Mouse (Mus musculus): ENCODE results near the gene Myo1a.
"Not testable (repeated sequence)": the region's sequence is repeated elsewhere in the genome, so short reads cannot be mapped to it uniquely, and the experiment has no call there.

Myo1a gene

DNA sequence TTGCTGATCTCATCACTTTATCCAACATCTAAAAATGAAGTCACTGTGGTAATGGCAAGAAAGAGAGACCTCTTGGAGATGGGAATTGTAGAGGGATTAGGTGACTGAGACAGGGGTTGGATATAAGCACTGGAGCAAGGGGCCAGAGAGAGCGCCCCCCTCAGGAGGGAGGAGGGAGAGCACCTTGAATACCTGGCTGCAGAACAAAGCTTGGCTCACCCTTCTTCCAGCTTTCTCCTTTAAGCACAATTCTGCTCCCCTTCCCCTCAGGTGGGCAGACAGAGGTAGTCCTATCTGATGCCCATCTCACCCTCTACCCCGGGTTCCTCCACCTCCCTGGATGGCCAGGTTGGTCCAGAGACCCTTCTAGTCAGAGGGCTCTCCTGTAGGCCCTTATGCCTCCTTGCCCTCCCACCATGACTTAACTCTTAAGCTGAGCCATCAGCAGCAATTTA, at the start of gene Myo1a:
Gene Myo1a (plus strand): TSS at position 405 of the 455 bp plus-strand sequence.
- DNase-seq: no peak

DNA sequence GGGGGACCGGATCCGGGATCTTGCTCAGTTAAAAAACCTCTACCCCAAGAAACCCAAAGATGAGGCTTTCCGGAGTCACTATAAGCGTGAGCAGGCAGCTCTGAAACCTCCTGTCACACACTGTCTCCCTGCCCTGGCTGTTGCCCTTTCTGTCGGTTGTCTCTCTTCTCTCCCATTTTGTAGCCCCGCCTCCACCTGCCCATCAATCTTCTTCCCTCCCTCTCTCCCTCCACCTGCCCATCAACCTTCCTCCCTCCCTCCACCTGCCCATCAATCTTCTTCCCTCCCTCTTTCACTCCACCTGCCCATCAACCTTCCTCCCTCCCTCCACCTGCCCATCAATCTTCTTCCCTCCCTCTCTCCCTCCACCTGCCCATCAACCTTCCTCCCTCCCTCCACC, 47.4 kb upstream of the Myo1a start:
- DNase-seq: not testable (repeated sequence)

- DNase-seq: no peak
Observed at GRCm38 (mm10) chr10:127658076-127658475, 46.9 kb upstream of the Myo1a start.

- DNase-seq: no peak
Observed at GRCm38 (mm10) chr10:127659551-127659950, 45.4 kb upstream of the Myo1a start.

GRCm38 (mm10) chr10:127661291-127661914, 43.6 kb upstream of the Myo1a start:
- no peak for DNase-seq

- DNase-seq: peak; percentile 59 to 61
Observed at GRCm38 (mm10) chr10:127661915-127662663, 42.9 kb upstream of the Myo1a start.

- DNase-seq: peak; percentile 52 to 62
Observed at GRCm38 (mm10) chr10:127662666-127663253, 42.2 kb upstream of the Myo1a start.

GRCm38 (mm10) chr10:127663590-127663989, 41.4 kb upstream of the Myo1a start:
- DNase-seq: no peak

- DNase-seq: no peak
Observed at GRCm38 (mm10) chr10:127664166-127664565, 40.8 kb upstream of the Myo1a start.

DNA sequence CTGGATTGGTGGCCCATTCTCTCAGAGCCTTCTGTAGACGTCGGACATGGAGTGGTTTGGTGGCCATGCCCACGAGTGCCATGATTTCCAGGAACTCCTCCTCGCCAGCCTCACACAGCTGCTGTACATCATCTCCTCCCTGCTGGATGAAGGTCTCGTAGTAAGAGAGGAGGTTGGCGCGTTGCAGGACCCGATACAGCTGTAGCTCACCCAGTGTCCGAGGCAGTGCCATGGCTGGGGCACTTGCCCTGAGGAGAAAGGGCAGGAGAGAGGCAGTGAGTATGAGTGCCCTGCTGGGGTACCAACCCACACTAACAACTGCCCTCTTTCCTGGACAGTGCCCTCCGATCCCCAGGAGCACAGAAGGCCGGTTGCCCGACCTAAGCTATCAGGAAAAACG, 40.1 kb upstream of the Myo1a start:
- DNase-seq: no peak

- DNase-seq: no peak
Observed at GRCm38 (mm10) chr10:127665366-127666181, 39.4 kb upstream of the Myo1a start.

DNA sequence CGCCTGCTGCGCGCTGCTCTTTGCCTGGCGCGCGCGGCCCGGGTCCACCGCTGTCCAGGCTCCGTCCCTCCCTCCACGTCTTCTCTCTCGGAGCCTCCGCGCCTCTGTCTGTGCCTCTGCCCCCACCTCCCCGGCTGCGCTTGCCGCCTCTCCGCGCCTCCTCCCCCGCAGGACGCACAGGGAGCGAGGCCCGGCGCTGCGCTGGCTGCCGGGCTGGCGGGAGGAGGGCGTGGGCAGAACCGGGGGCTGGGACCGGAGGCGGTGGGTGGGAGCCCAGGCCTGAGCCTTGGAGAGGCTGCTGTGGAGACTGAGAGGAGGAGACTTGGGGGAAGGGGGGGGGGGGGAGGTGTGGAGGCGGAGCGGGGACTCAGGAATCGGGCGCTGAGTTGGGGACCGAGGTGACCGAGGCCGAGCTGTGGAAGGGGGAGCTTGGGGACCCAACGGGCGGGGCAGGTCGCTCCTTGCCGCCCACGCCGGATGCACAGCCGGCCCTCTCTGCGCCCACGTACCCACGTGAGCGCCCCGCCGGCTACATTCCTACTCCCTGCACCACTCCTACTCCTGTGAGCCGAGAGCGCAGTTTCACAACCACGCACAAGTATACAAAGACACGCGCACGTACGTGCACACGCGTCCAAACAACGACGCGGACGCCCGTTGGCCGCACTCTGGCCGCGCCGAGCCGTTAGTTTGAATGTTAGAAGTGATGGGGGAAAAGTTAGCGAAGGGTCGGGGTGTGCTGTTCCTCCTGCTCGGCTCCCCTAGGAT, 38.3 kb upstream of the Myo1a start, which contains the start of gene Nemp1:
Gene Nemp1 (plus strand): TSS at position 401 of the 768 bp plus-strand sequence.
- peak; percentile 74 to 77 for DNase-seq

GRCm38 (mm10) chr10:127667269-127668092, 37.5 kb upstream of the Myo1a start:
- DNase-seq: peak; percentile 73 to 75

DNA sequence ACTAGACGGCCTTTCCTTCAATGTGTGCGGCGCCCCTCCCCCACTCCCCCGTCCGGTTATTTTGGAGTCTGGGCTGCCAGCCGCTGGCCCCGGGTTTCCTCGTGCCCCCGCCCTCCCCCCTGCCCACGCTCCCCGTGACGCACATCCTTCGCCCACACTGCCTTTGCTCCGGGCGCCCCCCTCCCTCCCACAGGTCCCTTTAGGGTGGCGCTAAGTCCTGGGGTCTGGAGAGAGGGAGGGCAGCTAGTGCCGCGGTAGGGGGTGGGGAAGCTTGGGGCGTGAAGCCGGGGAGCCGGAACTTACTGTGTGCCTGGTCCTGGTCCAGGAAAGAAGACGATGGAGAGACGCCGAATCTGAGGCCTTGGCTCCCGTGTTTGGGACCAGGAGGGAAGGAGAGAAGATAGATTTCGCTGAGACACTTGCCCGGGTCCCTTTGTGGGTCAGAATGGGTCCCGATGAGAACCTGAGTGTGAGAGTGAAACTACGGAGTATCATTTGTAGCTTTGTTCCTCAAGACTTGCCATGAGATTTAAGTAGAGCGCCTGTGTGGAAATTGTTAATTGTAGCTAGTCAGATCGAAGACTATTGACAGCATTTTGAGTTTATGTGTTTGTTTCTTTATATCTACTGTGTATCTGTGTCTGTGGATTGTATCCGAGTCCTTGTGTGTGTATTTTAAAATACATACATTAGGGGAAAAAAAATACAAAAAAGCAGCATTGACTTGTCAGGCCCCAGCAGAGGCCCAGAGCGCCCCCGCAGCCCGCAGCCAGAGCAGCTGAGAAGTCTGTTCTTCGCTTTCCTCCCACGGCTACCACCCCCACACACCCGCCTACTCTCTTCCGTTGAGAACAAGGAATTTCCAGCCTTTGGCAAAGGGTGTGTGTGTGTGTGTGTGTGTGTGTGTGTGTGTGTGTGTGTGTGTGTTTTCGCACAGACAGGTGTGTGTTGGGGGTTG, 36.6 kb upstream of the Myo1a start, which contains the start of gene Nab2:
Gene Nab2 (minus strand): TSS at position 476 of the 958 bp plus-strand sequence.
- DNase-seq: peak; percentile 76 to 81

DNA sequence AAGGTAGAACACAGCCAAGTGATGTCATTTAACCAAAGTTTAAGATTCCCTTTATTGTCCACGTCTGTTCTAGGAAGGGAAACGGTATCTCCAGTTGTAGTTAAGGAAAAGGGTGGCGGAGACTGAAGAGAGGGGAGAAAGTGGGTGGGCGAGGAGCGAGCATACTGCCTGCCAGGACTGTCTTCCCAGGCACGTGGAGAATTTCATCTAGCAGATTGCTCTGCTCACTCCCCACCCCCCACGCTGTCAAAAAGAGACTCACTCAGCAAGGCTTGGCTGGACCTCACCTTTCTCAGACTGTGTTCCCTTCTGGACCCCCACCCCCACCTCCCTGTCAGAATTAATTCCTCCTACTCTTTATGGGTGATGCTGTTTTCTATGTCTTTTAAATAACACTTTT, 35.8 kb upstream of the Myo1a start:
- DNase-seq: no peak

DNA sequence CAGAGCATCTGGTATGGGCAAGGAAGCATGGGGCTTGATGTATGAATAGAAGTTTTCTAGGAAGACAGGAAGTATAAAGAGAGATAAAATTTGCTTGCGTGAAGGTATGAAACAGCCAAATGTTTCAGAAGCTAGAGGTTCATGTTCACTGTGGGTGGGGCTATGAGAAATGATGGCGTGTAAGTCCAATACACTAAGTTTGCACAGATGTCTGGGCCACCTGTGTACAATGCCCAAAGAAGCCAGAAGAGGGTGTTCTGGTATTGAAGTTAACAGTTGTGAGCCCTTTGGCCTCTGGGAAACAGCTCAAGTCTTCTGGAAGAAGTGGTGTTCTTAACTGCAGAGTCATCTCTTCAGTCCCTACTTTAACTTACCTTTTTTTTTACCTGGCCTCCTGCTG, 34.8 kb upstream of the Myo1a start:
- DNase-seq: no peak

DNA sequence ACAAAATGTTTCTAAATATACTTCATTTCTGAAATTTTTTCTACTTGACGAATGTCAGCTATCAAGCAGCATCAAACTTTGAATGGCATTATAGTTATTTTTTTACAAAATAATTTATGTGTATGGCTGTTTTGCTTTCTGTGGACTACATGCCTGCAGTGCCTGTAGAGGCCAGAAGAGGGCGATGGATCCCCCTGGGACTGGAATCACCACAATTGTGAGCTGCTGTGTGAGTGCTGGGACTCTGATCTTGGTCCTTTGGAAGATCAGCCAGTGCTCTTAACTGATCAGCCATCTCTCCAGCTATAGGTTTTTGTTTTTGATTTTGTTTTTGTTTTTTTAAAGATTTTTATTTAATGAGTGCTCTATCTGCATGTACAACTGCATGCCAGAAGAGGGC, 33.7 kb upstream of the Myo1a start:
- DNase-seq: peak in 1 of 2 experiments; percentile 52

DNA sequence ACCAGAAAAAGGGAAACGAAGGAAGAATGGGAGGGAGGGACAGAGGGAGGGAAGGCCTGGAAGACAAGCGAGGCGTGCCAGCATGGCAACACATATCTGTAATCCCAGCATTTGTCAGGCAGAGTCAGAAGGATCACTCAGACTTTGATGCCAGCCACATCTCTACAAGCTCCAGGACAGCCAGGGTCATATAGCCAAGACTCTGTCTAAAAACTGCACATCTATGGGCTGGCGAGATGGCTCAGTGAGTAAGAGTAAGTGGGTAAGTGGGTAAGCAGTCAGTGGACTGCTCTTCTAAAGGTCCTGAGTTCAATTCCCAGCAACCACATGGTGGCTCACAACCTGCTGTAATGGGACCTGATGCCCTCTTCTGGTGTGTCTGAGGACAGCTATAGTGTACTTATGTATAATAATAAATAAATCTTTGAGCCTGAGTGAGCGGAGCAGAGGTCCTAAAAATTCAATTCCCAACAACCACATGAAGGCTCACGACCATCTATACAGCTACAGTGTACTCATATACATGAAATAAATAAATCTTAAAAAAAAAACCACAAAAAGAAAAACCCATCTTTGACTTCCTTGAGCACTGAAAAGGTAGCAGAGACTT, 30.8 kb upstream of the Myo1a start:
- no peak for DNase-seq

- DNase-seq: peak in 1 of 2 experiments; percentile 58
Observed at GRCm38 (mm10) chr10:127674794-127675522, 30.0 kb upstream of the Myo1a start.
